Mouse (Mus musculus) ES-Bruce4 (cell line): Measurements from ENCODE around the gene Omp.

Source experiments
- CTCF ChIP-seq: IDR thresholded peaks from one replicate; pipeline ENCODE4 v1.8.1; 2011; ENCODE audit warnings: low read depth, low read length
- POLR2A ChIP-seq: IDR thresholded peaks from one replicate; pipeline ENCODE4 v1.8.1; 2011; ENCODE audit warnings: low read length; ENCODE audit not compliant: insufficient read depth

GRCm38 (mm10) chr7:98121241-98121640 lies 24.1 kb downstream of the Omp start:
- no peak for TF ChIP-seq POLR2A
- no peak for TF ChIP-seq CTCF
